ENCODE assay signal across 24 mouse cellular contexts in genomic region chr10:18423557-18423956, GRCm38 (mm10).
DNase-seq lines count a peak whose midpoint lies in the region; ATAC-seq and TF ChIP-seq lines count a peak whose summit lies in the region.
"Had no signal": no experiment of that assay in that cellular context is flagged by ENCODE, and none has a peak within 500 bp of the region (broad histone marks: within the 10 kb centered on the region; RNA-seq: fewer than 3 reads in every experiment).

No protein-coding gene starts in this region.

- in situ Hi-C loops in ES-E14 (cut with MboI; ENCODE audit: low sequenced_read_pairs in 2 of 2, unreplicated experiment in 2 of 2): no loop called here

- H3K27ac ChIP-seq in heart, embryonic 16.5 days (ENCODE audit: low read length): no peak overlapping the region
- H3K27ac ChIP-seq in ES-E14 (ENCODE audit: insufficient read depth, low read depth, low read length, poor library complexity, severe bottlenecking): peak overlapping the region; percentile 89; the same call in 1 of the 2 replicates
- H3K27ac ChIP-seq in embryonic facial prominence, embryonic 15.5 days (replicated peaks): no peak overlapping the region
- H3K27ac ChIP-seq: hindbrain, postnatal 0 days; layer of hippocampus, adult 2 months had no signal

- H3K4me1 ChIP-seq in heart, embryonic 16.5 days (ENCODE audit: control insufficient read depth, insufficient read depth, low read length): peaks cover 32% of the 10 kb centered on the region
- peaks cover 20 to 26% of the 10 kb centered on the region in 2 experiments for H3K4me1 ChIP-seq in ES-E14 (ENCODE audit: control insufficient read depth in 2 of 2, insufficient read depth in 2 of 2, low read length in 2 of 2, poor library complexity in 1 of 2)
- 0 out of 2 replicates have a peak, but pooled peaks cover 3% of the 10 kb centered on the region for H3K4me1 ChIP-seq in embryonic facial prominence, embryonic 15.5 days

- no peak for DNase-seq in heart, adult 18-20 months
- DNase-seq in ES-E14 (ENCODE audit: low read depth, low spot score): no peak
- DNase-seq in retina, embryonic 14.5 days (ENCODE audit: low spot score): no peak
- DNase-seq in kidney, postnatal 36 days: no peak
- DNase-seq in thymus, postnatal 14 days: no peak
- DNase-seq: adrenal gland, adult 2 months; cerebellum, adult 18-20 months; cerebellum, postnatal 36 days; gastrocnemius, postnatal 36 days; heart, postnatal 36 days; kidney, adult 9 months; kidney, postnatal 14 days; lung, adult 18-20 months; lung, postnatal 10 days; midbrain, embryonic 14.5 days; right cerebral cortex, postnatal 25 days; spleen, adult 18-20 months had no signal

- H3K27me3 ChIP-seq in heart, embryonic 16.5 days (ENCODE audit: control insufficient read depth, insufficient read depth, low read length): no peaks in the 10 kb centered on the region
- no peaks in the 10 kb centered on the region for H3K27me3 ChIP-seq in embryonic facial prominence, embryonic 15.5 days
- H3K27me3 ChIP-seq: Patski had no signal

- H3K9ac ChIP-seq in heart, embryonic 16.5 days (ENCODE audit: low read length): no peak overlapping the region
- H3K9ac ChIP-seq in ES-E14 (ENCODE audit: insufficient read depth, low read depth, low read length, poor library complexity, severe bottlenecking): peak overlapping the region; percentile 54; the same call in 1 of the 2 replicates
- no peak overlapping the region for H3K9ac ChIP-seq in embryonic facial prominence, embryonic 15.5 days

- no peaks in the 10 kb centered on the region for H3K9me3 ChIP-seq in heart, embryonic 16.5 days (replicated peaks; ENCODE audit: control insufficient read depth, low read length)
- no peaks in the 10 kb centered on the region for H3K9me3 ChIP-seq in ES-E14 (ENCODE audit: control insufficient read depth, insufficient read depth, low read depth, low read length)
- H3K9me3 ChIP-seq in embryonic facial prominence, embryonic 15.5 days (replicated peaks): no peaks in the 10 kb centered on the region

- H3K4me3 ChIP-seq in heart, embryonic 16.5 days (ENCODE audit: low read length): no peak overlapping the region
- peak overlapping the region in 1 of 2 experiments; percentile 11; a peak in 1 of 4 replicates for H3K4me3 ChIP-seq in ES-E14 (ENCODE audit: insufficient read depth in 1 of 2, low read depth in 1 of 2, low read length in 2 of 2, poor library complexity in 1 of 2, severe bottlenecking in 1 of 2)
- H3K4me3 ChIP-seq in embryonic facial prominence, embryonic 15.5 days (replicated peaks): no peak overlapping the region
- H3K4me3 ChIP-seq: layer of hippocampus, adult 2 months had no signal

- no peak for ATAC-seq in heart, embryonic 16.5 days (replicated peaks; ENCODE audit: extremely low read depth, insufficient read depth, low FRiP score)
- peak; percentile 39; the same call in 1 of the 2 replicates for ATAC-seq in embryonic facial prominence, embryonic 15.5 days (ENCODE audit: insufficient number of reproducible peaks, low FRiP score, low TSS enrichment, low read depth)
- ATAC-seq: hindbrain, postnatal 0 days; intestine, embryonic 16.5 days; Patski had no signal

- WGBS in heart, embryonic 16.5 days: 46% methylated on average over 9 of the region's 9 CpGs
- WGBS in embryonic facial prominence, embryonic 15.5 days: 63% methylated on average over 9 of the region's 9 CpGs

- H3K4me2 ChIP-seq in heart, embryonic 16.5 days (ENCODE audit: low read depth, low read length): peak overlapping the region; percentile 19; the same call in 1 of the 2 replicates
- no peak overlapping the region for H3K4me2 ChIP-seq in embryonic facial prominence, embryonic 15.5 days (replicated peaks)
- H3K4me2 ChIP-seq: heart, embryonic 11.5 days had no signal

- H3K36me3 ChIP-seq in heart, embryonic 16.5 days (ENCODE audit: control insufficient read depth, insufficient read depth): no peaks in the 10 kb centered on the region
- no peaks in the 10 kb centered on the region; the same call in 1 of the 2 replicates for H3K36me3 ChIP-seq in ES-E14 (ENCODE audit: control insufficient read depth, insufficient read depth, low read length, poor library complexity, severe bottlenecking)
- H3K36me3 ChIP-seq in embryonic facial prominence, embryonic 15.5 days: no peaks in the 10 kb centered on the region

TF ChIP-seq in ES-E14, 5 proteins besides CTCF, POLR2A, EP300 and RAD21:
- TF ChIP-seq CHD2 (IDR thresholded peaks at IDR 0.05; ENCODE audit: low read depth, low read length) (no peak), ZNF384 (IDR thresholded peaks at IDR 0.05; ENCODE audit: low read depth, low read length) (no peak), ZC3H11A (IDR thresholded peaks at IDR 0.05; ENCODE audit: borderline replicate concordance, low read depth, low read length) (no peak), HCFC1 (IDR thresholded peaks at IDR 0.05; ENCODE audit: borderline replicate concordance, insufficient read depth, low read length) (no peak), MAFK (IDR thresholded peaks at IDR 0.05; ENCODE audit: insufficient read depth, low read depth, low read length) (no peak)
